Mouse (Mus musculus): ENCODE data around the gene Ugt1a8. TPM values are rescaled to one million over a fixed set of nuclear protein-coding genes. Genes with fewer than 3 reads are reported as not detected.
A peak's percentile ranks its signal among the peaks of the same experiment; 100 is the strongest.

The Ugt1a8 gene
- total and polyA plus RNA-seq, 3 experiments: not detected

DNA sequence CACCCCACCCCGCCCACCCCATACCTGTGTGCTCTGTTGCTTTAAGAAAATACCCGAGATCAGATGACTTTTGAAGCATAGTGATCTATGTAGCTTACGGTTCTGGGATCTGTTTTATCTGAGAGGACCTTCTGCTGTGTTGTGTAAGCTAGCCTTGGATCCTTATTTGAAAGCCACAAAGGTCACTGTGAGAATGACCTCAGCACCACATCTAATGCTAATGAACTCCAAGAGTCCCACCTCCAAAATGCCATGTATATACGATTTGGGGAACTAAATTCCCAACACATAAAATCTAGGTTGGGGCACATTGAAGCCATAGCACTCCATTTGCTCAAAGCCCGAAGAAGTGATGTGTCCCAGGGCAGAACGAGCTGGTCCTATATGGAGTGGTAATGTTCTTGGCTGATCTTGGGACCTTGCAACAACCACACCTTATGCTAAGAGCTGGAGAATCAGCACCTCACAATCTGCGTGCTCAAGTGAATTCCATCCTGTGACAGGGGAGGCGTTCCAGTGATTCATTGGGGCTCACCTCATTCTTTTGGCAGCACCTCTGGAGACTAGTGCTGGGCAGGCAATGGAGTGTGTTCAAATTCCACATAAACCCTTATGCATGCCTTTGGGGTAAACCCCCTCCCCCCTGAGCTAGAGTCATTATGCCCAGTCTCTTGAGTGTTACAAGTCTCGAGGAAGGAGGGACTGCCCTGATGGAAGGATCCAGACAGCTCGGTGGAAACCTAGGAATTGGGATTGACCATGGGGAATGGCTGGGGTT lies 169.5 kb downstream of the Ugt1a8 start:
- intact Hi-C loops (cut with DNase I): no loop called here
- peak in 1 of 2 experiments; percentile 38 for DNase-seq
- 75% methylated on average over 10 of the region's 10 CpGs for WGBS
- TF ChIP-seq CTCF (IDR thresholded peaks at IDR 0.05): no peak
- TF ChIP-seq EP300 (IDR thresholded peaks at IDR 0.05; ENCODE audit: insufficient read depth, low read depth, low read length): no peak
- TF ChIP-seq POLR2A (IDR thresholded peaks at IDR 0.05; ENCODE audit: insufficient read depth, low read depth, low read length): no peak
- no peak overlapping the region for H3K4me3 ChIP-seq
- no peaks in the 10 kb centered on the region for H3K36me3 ChIP-seq (ENCODE audit: control insufficient read depth, insufficient read depth, low read length)
- H3K79me2 ChIP-seq (replicated peaks; ENCODE audit: control insufficient read depth, insufficient read depth, low read length): no peaks in the 10 kb centered on the region
- no peak overlapping the region for H3K9ac ChIP-seq (ENCODE audit: low read depth, low read length)
- no peak overlapping the region for H3K27ac ChIP-seq
- H3K4me1 ChIP-seq (ENCODE audit: control insufficient read depth, insufficient read depth, low read length): peaks cover 3% of the 10 kb centered on the region
- H3K27me3 ChIP-seq (ENCODE audit: control insufficient read depth, insufficient read depth, low read length): no peaks in the 10 kb centered on the region

DNA sequence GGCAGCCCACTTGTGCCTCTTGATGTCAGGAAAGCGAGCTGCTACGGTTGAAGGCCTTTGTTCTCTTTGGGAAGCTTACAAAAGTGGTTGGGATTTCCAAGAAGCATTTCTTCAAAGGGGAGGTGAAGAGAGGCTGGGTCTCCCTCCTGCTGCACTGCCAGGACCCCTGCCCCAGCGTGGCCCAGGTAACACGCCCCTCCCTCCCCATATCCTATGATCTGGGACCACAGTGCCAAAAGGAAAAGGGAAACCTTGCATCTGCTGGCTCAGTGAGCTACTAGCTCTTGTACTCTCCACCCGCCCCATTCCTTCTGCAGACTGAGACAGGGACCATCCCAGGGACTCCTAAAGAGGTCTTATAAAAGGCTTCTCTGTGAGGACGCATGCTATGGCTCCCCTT lies 170.1 kb downstream of the Ugt1a8 start:
- TF ChIP-seq EP300 (IDR thresholded peaks at IDR 0.05; ENCODE audit: insufficient read depth, low read depth, low read length) (no peak), POLR2A (IDR thresholded peaks at IDR 0.05; ENCODE audit: insufficient read depth, low read depth, low read length) (no peak), CTCF (IDR thresholded peaks at IDR 0.05) (no peak)
- intact Hi-C loops (cut with DNase I): no loop called here
- WGBS: 80% methylated on average over 6 of the region's 6 CpGs

DNA sequence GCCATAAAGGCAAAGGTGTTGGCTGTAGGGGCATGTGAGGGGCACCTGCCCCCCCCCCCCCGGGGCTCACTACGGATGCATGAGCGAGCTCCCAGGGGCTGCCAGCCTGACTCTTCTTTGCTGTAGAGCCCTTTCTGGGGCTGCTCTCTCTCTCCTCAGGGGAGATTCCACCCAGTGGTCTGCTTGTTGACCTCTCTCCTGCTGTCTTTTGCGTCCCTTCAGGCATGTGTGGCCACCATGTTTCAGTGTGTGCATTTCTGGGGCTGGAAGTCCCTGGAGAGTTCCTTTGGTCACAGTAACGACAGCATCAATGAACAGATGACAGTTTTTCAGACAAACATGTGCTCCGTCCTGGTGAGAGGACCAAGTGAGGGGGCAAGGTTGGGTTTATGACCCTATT lies 170.7 kb downstream of the Ugt1a8 start:
- no peaks in the 10 kb centered on the region for H3K27me3 ChIP-seq (ENCODE audit: control insufficient read depth, insufficient read depth, low read length)
- H3K9ac ChIP-seq (ENCODE audit: low read depth, low read length): no peak overlapping the region
- no peak for TF ChIP-seq POLR2A (IDR thresholded peaks at IDR 0.05; ENCODE audit: insufficient read depth, low read depth, low read length)
- TF ChIP-seq CTCF (IDR thresholded peaks at IDR 0.05): no peak
- no peak for TF ChIP-seq EP300 (IDR thresholded peaks at IDR 0.05; ENCODE audit: insufficient read depth, low read depth, low read length)
- intact Hi-C loops (cut with DNase I): no loop called here
- H3K79me2 ChIP-seq (replicated peaks; ENCODE audit: control insufficient read depth, insufficient read depth, low read length): no peaks in the 10 kb centered on the region
- no peak overlapping the region for H3K27ac ChIP-seq
- no peak for DNase-seq
- no peaks in the 10 kb centered on the region for H3K36me3 ChIP-seq (ENCODE audit: control insufficient read depth, insufficient read depth, low read length)
- H3K4me1 ChIP-seq (ENCODE audit: control insufficient read depth, insufficient read depth, low read length): peaks cover 3% of the 10 kb centered on the region
- WGBS: 63% methylated on average over 6 of the region's 6 CpGs
- no peak overlapping the region for H3K4me3 ChIP-seq

More for the DNA sequence above, 170.1 kb downstream of the Ugt1a8 start:
- peaks cover 3% of the 10 kb centered on the region for H3K4me1 ChIP-seq (ENCODE audit: control insufficient read depth, insufficient read depth, low read length)
- H3K4me3 ChIP-seq: no peak overlapping the region
- DNase-seq: peak in 1 of 2 experiments; percentile 44
- H3K27ac ChIP-seq: no peak overlapping the region
- H3K27me3 ChIP-seq (ENCODE audit: control insufficient read depth, insufficient read depth, low read length): no peaks in the 10 kb centered on the region
- no peak overlapping the region for H3K9ac ChIP-seq (ENCODE audit: low read depth, low read length)
- no peaks in the 10 kb centered on the region for H3K36me3 ChIP-seq (ENCODE audit: control insufficient read depth, insufficient read depth, low read length)
- no peaks in the 10 kb centered on the region for H3K79me2 ChIP-seq (replicated peaks; ENCODE audit: control insufficient read depth, insufficient read depth, low read length)

DNA sequence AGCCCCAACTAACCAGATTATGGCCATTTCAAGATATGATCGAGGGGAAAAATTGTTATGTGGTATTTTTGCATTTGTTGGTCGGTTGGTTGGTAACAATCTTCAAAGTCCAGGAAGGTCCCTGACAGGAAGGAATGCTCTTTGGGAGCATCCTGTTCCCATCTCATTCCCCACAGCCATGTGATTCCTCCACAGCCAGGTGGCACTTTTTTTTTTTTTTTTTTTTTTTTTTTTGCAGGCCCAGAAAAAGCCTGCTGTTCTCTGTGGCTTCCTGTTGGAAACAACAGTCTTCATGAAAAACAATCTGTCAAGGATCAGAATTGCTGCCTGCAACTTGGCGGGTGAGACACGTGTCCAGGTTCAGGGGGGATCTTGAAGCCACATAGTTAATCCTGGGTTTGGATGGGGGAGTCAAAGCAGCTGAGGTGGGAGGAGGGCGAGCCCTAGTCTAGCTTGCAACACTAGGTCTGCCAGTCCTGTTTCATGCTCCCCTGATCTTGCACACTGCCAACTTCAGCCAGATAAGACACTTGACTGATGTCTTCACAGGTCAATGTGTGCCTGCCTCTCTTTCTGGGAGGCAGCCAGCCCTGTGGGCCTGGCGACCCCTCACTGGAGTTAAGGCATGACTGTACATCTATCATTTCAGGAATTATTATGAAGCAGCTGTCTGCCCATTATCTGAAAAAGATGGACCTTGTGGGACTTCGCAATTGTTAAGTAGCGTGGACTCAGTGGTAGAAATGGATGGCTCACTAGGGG lies 171.4 kb downstream of the Ugt1a8 start:
- intact Hi-C loops (cut with DNase I): no loop called here
- 53% methylated on average over 8 of the region's 8 CpGs for WGBS
- no peaks in the 10 kb centered on the region for H3K27me3 ChIP-seq (ENCODE audit: control insufficient read depth, insufficient read depth, low read length)
- no peak overlapping the region for H3K4me3 ChIP-seq
- H3K4me1 ChIP-seq (ENCODE audit: control insufficient read depth, insufficient read depth, low read length): peaks cover 3% of the 10 kb centered on the region
- no peak overlapping the region for H3K9ac ChIP-seq (ENCODE audit: low read depth, low read length)
- H3K27ac ChIP-seq: no peak overlapping the region
- H3K36me3 ChIP-seq (ENCODE audit: control insufficient read depth, insufficient read depth, low read length): no peaks in the 10 kb centered on the region
- DNase-seq: peak; percentile 57 to 67
- TF ChIP-seq CTCF (IDR thresholded peaks at IDR 0.05): no peak
- TF ChIP-seq EP300 (IDR thresholded peaks at IDR 0.05; ENCODE audit: insufficient read depth, low read depth, low read length): no peak
- TF ChIP-seq POLR2A (IDR thresholded peaks at IDR 0.05; ENCODE audit: insufficient read depth, low read depth, low read length): no peak
- no peaks in the 10 kb centered on the region for H3K79me2 ChIP-seq (replicated peaks; ENCODE audit: control insufficient read depth, insufficient read depth, low read length)

DNA sequence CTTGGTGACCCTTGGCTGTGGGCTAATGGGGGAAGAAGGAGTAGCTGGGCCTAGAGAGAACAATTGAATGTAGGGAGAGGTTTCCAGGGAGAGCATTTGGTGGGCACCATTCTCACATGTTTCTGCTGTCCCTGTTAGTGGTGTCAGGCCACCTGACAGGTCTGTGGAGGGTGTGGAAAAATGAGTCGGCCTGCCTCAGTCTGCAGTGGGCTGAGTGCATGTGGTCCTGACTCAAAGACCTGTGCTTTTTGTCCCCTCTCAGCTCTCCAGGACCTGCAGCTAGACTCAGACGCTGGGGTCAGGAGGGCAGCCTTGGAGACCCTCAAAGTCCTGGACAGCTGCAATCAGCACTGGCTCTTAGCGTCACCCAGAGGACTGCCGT lies 172.0 kb downstream of the Ugt1a8 start:
- intact Hi-C loops (cut with DNase I): no loop called here
- DNase-seq: peak in 1 of 2 experiments; percentile 44
- no peaks in the 10 kb centered on the region for H3K79me2 ChIP-seq (replicated peaks; ENCODE audit: control insufficient read depth, insufficient read depth, low read length)
- no peaks in the 10 kb centered on the region for H3K36me3 ChIP-seq (ENCODE audit: control insufficient read depth, insufficient read depth, low read length)
- 73% methylated on average over 4 of the region's 4 CpGs for WGBS
- no peak overlapping the region for H3K27ac ChIP-seq
- no peaks in the 10 kb centered on the region for H3K27me3 ChIP-seq (ENCODE audit: control insufficient read depth, insufficient read depth, low read length)
- H3K4me3 ChIP-seq: no peak overlapping the region
- peaks cover 3% of the 10 kb centered on the region for H3K4me1 ChIP-seq (ENCODE audit: control insufficient read depth, insufficient read depth, low read length)
- no peak for TF ChIP-seq POLR2A (IDR thresholded peaks at IDR 0.05; ENCODE audit: insufficient read depth, low read depth, low read length)
- no peak for TF ChIP-seq CTCF (IDR thresholded peaks at IDR 0.05)
- TF ChIP-seq EP300 (IDR thresholded peaks at IDR 0.05; ENCODE audit: insufficient read depth, low read depth, low read length): no peak
- H3K9ac ChIP-seq (ENCODE audit: low read depth, low read length): no peak overlapping the region

DNA sequence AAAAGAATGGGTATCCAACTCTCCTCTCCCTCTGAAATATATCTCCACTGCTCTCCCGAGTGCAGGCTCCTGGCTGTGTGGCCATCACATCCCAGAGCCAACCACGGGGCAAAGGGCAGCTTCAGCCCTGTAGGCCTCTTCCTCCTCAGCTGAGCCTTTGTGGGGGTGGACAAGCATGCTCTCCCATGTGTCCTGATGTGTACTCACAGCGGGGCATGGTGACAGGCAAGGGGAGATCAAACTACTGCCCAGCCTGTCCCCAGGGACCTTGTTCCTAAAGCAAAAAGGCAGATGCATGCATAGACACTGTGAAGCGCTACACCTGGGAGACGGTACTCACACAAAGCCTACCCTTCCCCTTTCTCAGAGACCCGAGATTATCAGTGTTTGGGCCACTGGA lies 172.5 kb downstream of the Ugt1a8 start:
- peak in 1 of 2 experiments; percentile 60 for DNase-seq
- TF ChIP-seq EP300 (IDR thresholded peaks at IDR 0.05; ENCODE audit: insufficient read depth, low read depth, low read length): no peak
- no peak for TF ChIP-seq CTCF (IDR thresholded peaks at IDR 0.05)
- TF ChIP-seq POLR2A (IDR thresholded peaks at IDR 0.05; ENCODE audit: insufficient read depth, low read depth, low read length): no peak
- intact Hi-C loops (cut with DNase I): no loop called here
- H3K4me3 ChIP-seq: no peak overlapping the region
- H3K79me2 ChIP-seq (replicated peaks; ENCODE audit: control insufficient read depth, insufficient read depth, low read length): no peaks in the 10 kb centered on the region
- 66% methylated on average over 6 of the region's 6 CpGs for WGBS
- no peaks in the 10 kb centered on the region for H3K36me3 ChIP-seq (ENCODE audit: control insufficient read depth, insufficient read depth, low read length)
- H3K4me1 ChIP-seq (ENCODE audit: control insufficient read depth, insufficient read depth, low read length): peaks cover 3% of the 10 kb centered on the region
- H3K27me3 ChIP-seq (ENCODE audit: control insufficient read depth, insufficient read depth, low read length): no peaks in the 10 kb centered on the region
- no peak overlapping the region for H3K9ac ChIP-seq (ENCODE audit: low read depth, low read length)
- H3K27ac ChIP-seq: no peak overlapping the region
